Mouse (Mus musculus) retina, adult 2 months (tissue): Measurements from ENCODE around the gene Rps6kb2.

Experiments
- DNase-seq: peaks from one replicate; pipeline ENCODE4 v3.0.0-alpha.2; 2012; ENCODE audit warnings: low read depth, low spot score

The Rps6kb2 gene

DNA sequence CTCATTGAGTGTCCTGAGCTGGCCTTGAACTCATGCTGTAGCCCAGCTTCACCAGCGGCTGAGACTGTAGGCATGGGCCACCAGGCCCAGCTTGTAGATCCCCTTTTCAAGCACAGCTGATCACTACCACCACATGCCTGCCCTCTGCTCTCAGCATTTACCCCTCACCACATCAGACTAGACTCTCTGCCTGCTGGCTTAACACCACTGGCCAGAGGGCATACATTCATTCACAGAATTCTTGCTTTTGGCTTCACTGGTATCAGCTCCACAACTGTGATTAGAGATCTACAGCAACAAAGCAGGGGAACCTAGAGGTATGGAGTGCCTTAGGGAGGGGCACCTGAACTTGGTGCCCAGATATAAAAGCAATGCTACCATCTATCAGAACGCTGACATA lies 42.7 kb downstream of the Rps6kb2 start:
- no peak for DNase-seq

DNA sequence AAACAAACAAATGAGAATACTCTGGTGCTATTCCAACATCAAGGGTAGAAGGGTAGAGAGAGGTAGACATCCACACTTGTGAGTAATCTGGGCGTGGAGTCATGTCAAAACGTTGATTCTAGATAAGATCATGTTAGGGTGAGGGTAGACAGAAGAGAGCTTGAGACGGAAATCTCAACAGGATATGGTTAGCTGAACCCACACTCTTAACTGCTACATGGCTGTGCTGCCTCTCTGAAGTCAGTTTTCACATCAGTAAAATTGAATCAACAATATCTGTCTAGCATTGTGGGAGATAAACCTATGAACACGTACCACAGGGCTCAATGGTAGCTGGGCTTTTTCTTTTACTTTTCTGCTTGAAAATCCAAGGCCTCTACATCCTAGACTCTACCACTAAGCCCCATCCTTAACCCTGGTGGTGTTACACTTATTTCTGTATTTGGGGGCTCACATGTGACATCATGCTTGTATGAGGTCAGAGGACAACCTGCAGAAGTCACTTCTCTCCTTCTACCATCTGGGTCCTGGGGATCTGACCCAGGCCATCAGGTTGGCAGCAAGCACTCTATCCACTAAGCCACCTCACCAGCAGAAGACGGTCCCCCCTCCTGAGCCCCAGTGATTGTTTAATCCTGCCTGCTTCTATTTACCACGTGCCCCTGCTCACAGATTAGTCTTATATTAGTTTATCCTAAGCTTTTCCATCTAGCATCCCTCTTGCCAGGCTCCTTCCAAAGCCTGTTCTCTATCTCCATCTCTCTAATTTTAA lies 43.3 kb downstream of the Rps6kb2 start:
- no peak for DNase-seq

DNA sequence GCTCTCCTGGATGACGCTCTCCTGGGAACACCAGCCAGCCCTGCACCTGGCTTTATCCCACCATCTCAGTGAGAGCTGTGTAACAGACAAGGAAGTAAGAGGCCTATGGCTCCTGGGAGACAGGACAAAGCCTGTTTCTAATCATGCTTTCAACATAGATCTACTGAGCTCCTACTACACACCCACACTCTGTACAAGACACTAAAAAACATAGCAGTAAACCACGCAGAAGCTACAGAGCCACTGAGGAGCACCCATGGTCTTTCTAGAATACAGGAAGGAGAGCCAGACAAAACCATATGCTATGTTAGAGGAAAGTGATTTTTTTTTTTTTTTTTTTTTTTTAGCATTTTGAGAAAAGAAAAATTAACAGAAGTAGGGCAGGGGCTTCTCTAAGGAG lies 44.8 kb downstream of the Rps6kb2 start:
- no peak for DNase-seq

DNA sequence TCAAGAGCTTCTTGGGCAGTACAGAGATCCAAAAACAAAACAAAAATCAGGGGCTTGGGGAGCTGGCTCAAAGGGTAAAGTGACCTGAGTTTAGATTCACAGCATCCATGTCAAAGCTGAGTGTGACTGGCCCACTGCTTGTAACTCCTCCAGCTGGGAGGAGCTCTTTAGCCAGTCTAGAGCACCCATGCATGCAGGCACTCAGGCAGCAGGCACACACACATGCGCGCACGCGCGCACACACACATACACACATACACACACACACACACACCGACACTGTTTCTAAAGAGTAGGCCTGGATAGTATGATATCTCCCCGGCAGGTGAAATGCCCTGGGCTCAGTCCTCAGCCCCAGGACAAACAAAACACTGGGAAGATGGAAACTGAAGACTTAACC lies 46.1 kb downstream of the Rps6kb2 start:
- DNase-seq, result no peak

DNA sequence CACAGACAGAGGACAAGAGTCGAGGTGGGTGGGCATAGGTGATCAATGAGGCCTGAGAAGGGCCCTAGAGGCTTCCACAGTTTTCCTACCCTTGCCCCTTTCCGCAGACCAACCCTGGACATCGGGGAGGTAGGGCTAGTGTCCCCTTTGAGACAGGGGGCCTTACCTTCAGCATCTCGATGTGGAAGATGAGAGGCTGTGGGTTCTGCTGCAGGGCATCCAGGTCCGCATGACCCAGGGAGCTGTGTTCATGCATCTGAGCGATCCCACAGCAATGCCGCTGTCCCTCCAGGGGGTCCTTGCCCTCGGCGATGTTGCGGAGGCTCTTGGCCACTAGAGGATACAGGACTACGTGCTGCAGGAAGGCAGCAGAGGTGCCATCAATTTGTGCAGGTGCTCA lies 47.3 kb downstream of the Rps6kb2 start:
- no peak for DNase-seq

DNA sequence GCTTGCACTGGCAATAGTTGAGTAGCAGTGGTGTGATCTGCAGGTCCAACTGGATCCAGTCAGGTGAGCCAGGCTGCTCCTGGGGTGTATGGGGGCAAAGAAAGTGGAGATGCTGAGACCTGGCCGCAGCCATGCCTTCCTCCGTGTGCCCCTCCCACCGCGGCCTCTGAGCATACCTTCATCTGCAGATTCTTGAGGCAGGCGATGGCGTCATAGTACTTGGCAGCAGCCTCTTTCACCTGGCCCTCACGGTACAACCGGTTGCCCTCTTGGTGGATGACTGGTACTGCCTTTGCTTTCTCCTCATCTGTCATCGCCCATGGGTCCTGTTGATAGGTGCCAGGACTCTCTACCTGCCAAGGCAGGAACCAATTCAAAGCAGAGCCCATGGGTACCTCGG lies 48.0 kb downstream of the Rps6kb2 start:
- no peak for DNase-seq

DNA sequence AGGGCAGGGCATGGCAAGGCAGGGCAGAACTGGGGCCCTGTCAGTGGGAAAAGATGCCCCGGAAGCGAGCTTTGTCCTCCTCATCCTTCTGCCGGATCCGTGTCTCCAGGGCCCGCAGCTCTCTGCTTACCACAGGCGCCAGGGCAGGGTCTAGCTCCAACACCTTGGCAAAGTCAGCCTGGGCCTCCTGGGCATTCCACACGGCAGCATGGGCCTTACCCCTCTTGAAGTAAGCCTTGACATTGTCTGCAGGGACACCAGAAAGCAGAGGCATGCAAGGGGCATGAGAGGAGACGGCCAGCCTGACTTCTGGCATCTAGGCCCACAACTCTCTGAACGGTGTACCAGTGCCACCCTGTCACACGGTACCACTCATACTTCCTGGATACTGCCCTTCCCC lies 48.6 kb downstream of the Rps6kb2 start:
- DNase-seq, result no peak

DNA sequence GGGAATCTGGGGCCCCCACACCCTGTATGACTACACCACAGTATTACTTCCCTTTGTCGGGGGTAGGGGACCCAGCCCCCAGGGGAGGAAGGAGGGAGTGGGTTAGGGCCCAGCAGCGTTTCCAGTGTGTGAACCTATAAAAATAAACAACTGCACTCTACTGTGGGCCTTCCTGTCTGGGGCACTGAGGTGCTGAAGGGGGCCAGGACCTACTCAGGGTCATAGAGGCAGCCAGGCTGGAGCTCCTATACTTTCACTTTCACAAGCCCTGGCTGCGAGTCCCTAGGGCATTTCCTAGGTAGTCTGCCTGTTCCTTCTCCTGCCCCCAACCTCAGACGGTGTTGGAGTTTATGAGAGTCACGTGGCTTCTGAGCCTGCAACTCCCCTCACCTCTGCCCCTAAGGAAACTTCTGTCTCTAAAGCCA lies 49.3 kb downstream of the Rps6kb2 start:
- no peak for DNase-seq

DNA sequence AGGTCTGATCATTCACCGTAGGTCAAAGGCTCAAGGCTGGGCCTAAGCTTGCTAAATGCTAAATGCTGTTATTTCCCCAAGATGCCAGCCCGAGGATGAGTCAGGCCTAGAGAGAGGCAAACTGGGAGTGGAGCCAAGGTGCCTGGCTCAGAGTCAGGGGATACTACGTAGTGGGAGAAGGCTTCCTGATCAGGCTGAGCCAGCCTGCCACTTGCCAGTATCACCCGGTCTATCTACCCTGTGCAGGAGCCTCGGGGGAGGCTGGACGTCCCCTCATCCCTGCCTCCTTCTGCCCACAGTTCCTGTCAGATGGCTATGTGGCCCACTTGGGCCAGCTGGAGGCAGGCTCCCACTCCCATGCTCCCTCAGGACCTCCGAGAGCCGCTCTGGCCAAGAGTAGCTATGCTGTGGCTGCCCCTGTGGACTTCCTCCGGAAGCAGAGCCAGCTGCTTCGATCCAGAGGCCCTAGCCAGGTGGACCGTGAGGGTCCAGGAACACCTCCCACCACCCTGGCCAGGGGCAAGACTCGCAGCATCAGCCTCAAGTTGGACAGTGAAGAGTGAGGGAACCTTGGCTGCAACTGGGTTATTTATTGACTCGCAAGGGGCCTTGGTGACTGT lies 49.9 kb downstream of the Rps6kb2 start:
- no peak for DNase-seq

DNA sequence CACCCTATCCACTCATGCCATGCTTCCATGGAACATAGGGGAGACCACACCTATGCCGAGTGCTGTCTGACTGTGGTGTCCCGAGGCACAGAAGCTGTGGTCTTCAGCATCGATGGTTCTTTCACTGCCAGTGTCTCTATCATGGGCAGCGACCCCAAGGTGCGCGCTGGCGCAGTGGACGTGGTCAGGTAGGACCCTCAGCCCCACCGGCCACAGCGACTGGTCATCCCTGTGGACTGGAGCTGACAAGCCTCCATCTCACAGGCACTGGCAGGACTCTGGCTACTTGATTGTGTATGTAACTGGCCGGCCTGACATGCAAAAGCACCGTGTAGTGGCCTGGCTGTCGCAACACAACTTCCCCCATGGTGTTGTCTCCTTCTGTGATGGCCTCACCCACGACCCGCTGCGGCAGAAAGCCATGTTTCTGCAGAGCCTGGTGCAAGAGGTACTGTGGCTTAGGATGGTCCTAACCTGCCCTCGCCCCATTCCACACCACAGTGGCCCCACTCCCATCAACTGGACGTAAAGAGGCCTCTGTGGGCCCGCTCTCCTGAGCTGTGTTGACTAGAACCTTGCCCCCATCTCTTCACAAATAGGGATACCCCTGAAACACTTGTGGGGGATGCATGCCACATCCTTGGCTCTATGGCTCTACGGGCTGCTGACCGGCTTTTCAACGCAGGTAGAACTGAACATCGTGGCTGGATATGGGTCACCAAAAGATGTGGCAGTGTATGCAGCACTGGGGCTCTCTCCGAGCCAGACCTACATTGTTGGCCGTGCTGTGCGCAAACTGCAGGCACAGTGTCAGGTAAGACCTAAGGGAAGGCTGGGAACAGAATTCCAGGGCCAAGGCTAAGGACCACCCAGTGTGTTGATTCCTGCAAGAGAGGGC lies 50.8 kb downstream of the Rps6kb2 start:
- DNase-seq, result no peak

DNA sequence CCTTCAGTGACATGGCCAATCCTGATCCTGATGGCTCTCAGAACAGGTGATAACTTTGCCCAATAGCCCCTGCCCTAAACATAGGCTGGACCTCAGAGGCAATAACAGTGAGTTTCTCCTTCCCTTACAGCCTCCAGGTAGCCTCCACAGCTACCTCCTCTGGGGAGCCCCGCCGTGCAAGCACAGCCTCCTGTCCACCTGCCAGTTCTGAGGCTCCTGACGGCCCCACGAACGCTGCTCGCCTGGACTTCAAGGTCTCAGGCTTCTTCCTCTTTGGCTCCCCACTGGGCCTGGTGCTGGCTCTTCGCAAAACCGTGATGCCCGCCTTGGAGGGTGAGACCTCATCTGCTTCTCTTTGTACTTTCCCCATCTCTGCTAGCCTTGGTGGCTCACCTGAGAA lies 54.6 kb downstream of the Rps6kb2 start:
- DNase-seq, result no peak

DNA sequence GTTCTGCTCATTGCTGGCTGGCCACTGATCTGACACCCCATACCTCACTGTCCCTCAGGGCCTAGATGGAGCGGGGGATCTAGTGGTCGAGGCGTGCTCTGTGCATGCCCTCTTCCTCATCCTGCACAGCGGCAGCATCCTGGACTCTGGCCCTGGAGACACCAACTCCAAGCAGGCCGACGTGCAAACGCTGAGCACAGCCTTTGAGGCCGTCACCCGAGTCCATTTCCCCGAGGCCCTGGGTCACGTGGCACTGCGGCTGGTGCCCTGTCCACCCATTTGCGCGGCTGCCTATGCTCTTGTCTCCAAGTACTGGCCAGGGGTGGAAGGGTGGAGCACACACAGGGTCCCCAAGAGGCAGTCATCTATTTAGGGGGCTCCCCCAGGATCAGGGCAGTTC lies 56.5 kb downstream of the Rps6kb2 start:
- DNase-seq, result no peak

DNA sequence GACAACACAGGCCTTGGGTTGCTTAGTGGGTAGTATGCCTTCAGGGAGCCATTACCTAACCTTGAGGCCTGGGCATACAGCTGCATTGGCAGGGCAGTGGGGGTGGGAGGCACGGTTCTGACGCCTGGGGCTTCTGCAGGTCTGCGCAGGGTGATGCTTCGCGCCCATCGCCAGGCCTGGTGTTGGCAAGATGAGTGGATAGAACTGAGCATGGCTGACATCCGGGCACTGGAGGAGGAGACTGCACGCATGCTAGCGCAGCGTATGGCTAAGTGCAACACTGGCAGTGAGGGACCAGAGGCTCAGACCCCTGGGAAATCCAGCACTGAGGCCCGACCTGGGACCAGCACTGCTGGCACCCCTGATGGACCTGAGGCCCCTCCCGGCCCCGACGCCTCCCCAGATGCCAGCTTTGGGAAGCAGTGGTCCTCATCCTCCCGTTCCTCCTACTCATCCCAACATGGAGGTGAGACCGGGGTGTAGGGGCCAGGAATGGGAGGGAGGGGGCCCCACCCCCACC lies 58.4 kb downstream of the Rps6kb2 start:
- no peak for DNase-seq
